Mouse (Mus musculus) testis, adult 2 months (tissue): Measurements from ENCODE around the gene Zc3h8. TPM values are rescaled to one million over a fixed set of nuclear protein-coding genes. Genes with fewer than 3 reads are reported as not detected.

Source experiments
- H3K27ac ChIP-seq: fragments of 200-500 bp; 2 replicates; pipeline ENCODE4 v1.5.1; 2012; ENCODE audit warnings: low read depth, low read length; ENCODE audit not compliant: control insufficient read depth, insufficient read depth
- H3K27me3 ChIP-seq: fragments of 200-500 bp; 2 replicates; pipeline ENCODE4 v1.6.1; 2012; ENCODE audit warnings: mild to moderate bottlenecking, low read length, moderate library complexity; ENCODE audit not compliant: control insufficient read depth, insufficient read depth
- H3K36me3 ChIP-seq: fragments of 200-500 bp; 2 replicates; pipeline ENCODE4 v1.6.1; 2012; ENCODE audit warnings: mild to moderate bottlenecking, low read length; ENCODE audit not compliant: control insufficient read depth, insufficient read depth
- H3K4me1 ChIP-seq: fragments of 200-500 bp; 2 replicates; pipeline ENCODE4 v1.6.1; 2012; ENCODE audit warnings: low read length; ENCODE audit not compliant: control insufficient read depth, insufficient read depth
- H3K4me3 ChIP-seq: fragments of 200-500 bp; 2 replicates; pipeline ENCODE4 v1.5.1; 2012; ENCODE audit warnings: low read depth, mild to moderate bottlenecking, low read length, moderate library complexity, mixed read lengths; ENCODE audit not compliant: control insufficient read depth
- CTCF ChIP-seq: fragments of 200-500 bp; IDR thresholded peaks from 2 replicates; pipeline ENCODE4 v1.5.1; 2012; ENCODE audit warnings: low read depth, mild to moderate bottlenecking, inconsistent platforms, low read length, moderate library complexity; ENCODE audit not compliant: control insufficient read depth, insufficient read depth, insufficient replicate concordance
- POLR2A ChIP-seq: fragments of 200-500 bp; IDR thresholded peaks from 2 replicates; pipeline ENCODE4 v1.6.1; 2012; ENCODE audit warnings: low read depth, mild to moderate bottlenecking, inconsistent platforms, low read length, moderate library complexity; ENCODE audit not compliant: control insufficient read depth
- polyA plus RNA-seq: library from polyadenylated mRNA; depleted of rRNA; stranded (reverse); fragments of >200 nt; gene quantifications from 2 replicates; pipeline ENCODE4 v1.2.3, GENCODE M21; 2012; rRNA removed

The Zc3h8 gene
- polyA plus RNA-seq, 1 experiment = 5.1 TPM

GRCm38 (mm10) chr2:128890661-128891335 is 53.1 kb downstream of the Zc3h8 start:
- Histone ChIP-seq H3K27me3 (no peaks in the 10 kb centered on the region), H3K27ac (no peak overlapping the region), H3K4me3 (no peak overlapping the region), H3K36me3 (no peaks in the 10 kb centered on the region), H3K4me1 (no peaks in the 10 kb centered on the region)
- TF ChIP-seq POLR2A (no peak), CTCF (peak; percentile 8; the same call in 1 of the 2 replicates)

GRCm38 (mm10) chr2:128887866-128888550 is 55.9 kb downstream of the Zc3h8 start:
- H3K27ac ChIP-seq = no peak overlapping the region
- no peaks in the 10 kb centered on the region for H3K27me3 ChIP-seq
- no peak for TF ChIP-seq POLR2A
- no peak for TF ChIP-seq CTCF
- H3K4me3 ChIP-seq = no peak overlapping the region
- H3K36me3 ChIP-seq = no peaks in the 10 kb centered on the region
- no peaks in the 10 kb centered on the region for H3K4me1 ChIP-seq

GRCm38 (mm10) chr2:128885225-128885811 is 58.6 kb downstream of the Zc3h8 start:
- Histone ChIP-seq H3K4me3 (no peak overlapping the region), H3K27me3 (no peaks in the 10 kb centered on the region), H3K36me3 (no peaks in the 10 kb centered on the region), H3K4me1 (no peaks in the 10 kb centered on the region), H3K27ac (no peak overlapping the region)
- TF ChIP-seq CTCF = no peak
- TF ChIP-seq POLR2A = no peak

DNA sequence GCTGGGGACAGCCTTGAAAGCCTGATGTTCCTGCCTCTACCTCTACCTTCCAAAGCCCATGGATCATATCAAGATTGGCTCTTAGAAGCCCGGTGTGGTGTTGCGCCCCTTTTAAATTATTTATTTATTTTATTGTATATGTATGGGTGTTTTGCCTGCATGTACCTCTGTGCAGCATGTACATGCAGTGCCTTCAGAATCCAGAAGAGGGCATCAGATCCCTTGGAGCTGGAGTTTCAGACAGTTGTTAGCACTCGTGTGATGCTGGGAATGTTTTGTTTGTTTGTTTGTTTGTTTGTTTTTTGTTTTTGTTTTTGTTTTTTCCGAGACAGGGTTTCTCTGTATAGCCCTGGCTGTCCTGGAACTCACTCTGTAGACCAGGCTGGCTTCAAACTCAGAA is 62.6 kb downstream of the Zc3h8 start:
- Histone ChIP-seq H3K27ac (no peak overlapping the region), H3K36me3 (no peaks in the 10 kb centered on the region), H3K4me1 (no peaks in the 10 kb centered on the region), H3K27me3 (no peaks in the 10 kb centered on the region), H3K4me3 (no peak overlapping the region)
- TF ChIP-seq CTCF (no peak), POLR2A (no peak)

Other genes with a start within 250 kb of the Zc3h8 start
- gene Mertk, start 245.1 kb downstream of the Zc3h8 start, polyA plus RNA-seq = 1.8 and 2.2 TPM in 2 replicates
- 5.2 and 6.5 TPM in 2 replicates for gene Tmem87b, start 126.0 kb downstream of the Zc3h8 start, polyA plus RNA-seq
- 0.20 and 0.37 TPM in 2 replicates for gene Fbln7, start 81.1 kb downstream of the Zc3h8 start, polyA plus RNA-seq
- gene Zc3h6, start 23.3 kb upstream of the Zc3h8 start, polyA plus RNA-seq = 2.5 and 3.1 TPM in 2 replicates
- gene Gm10762, start 23.6 kb upstream of the Zc3h8 start, polyA plus RNA-seq = 29.2 and 34.2 TPM in 2 replicates
- 1.6 and 1.7 TPM in 2 replicates for gene Vinac1, start 104.1 kb upstream of the Zc3h8 start, polyA plus RNA-seq
- 0.43 and 0.54 TPM in 2 replicates for gene Ttl, start 121.9 kb upstream of the Zc3h8 start, polyA plus RNA-seq
- gene Polr1b, start 156.9 kb upstream of the Zc3h8 start, polyA plus RNA-seq = 4.5 and 4.9 TPM in 2 replicates
- gene Chchd5, start 185.6 kb upstream of the Zc3h8 start, polyA plus RNA-seq = 16.7 and 17.2 TPM in 2 replicates